Mouse (Mus musculus) hindbrain, embryonic 16.5 days (tissue): ENCODE measurements around the gene Sptbn4. TPM values are rescaled to one million over a fixed set of nuclear protein-coding genes. Genes with fewer than 3 reads are reported as not detected.

Source experiments
- ATAC-seq: fragments of 200-750 bp; cut with Nextera tagmentation; 2 replicates; pipeline ENCODE4 v1.8.0; 2017; ENCODE audit warnings: moderate TSS enrichment, moderate library complexity
- H3K27ac ChIP-seq: fragments of 300-500 bp; sonication (generic); 2 replicates; pipeline ENCODE4 v1.5.1; 2014; ENCODE audit warnings: low read depth, mild to moderate bottlenecking, control low read depth, low read length, moderate library complexity
- H3K27me3 ChIP-seq: fragments of 300-500 bp; sonication (generic); replicated peaks from 2 replicates; pipeline ENCODE4 v1.6.1; 2014; ENCODE audit warnings: low read length; ENCODE audit not compliant: control insufficient read depth, insufficient read depth
- H3K36me3 ChIP-seq: fragments of 300-500 bp; sonication (generic); 2 replicates; pipeline ENCODE4 v1.6.1; 2014; ENCODE audit warnings: mild to moderate bottlenecking, low read length, moderate library complexity, mixed read lengths; ENCODE audit not compliant: control insufficient read depth, insufficient read depth
- H3K4me1 ChIP-seq: fragments of 300-500 bp; sonication (generic); 2 replicates; pipeline ENCODE4 v1.6.1; 2014; ENCODE audit warnings: low read depth, low read length; ENCODE audit not compliant: control insufficient read depth, insufficient read depth
- H3K4me2 ChIP-seq: fragments of 300-500 bp; sonication (generic); 2 replicates; pipeline ENCODE4 v1.6.1; 2014; ENCODE audit warnings: mild to moderate bottlenecking, low read length, control low read depth, moderate library complexity
- H3K4me3 ChIP-seq: fragments of 300-500 bp; sonication (generic); 2 replicates; pipeline ENCODE4 v1.5.1; 2014; ENCODE audit warnings: mild to moderate bottlenecking, low read length, control low read depth, moderate library complexity
- H3K9ac ChIP-seq: fragments of 300-500 bp; sonication (generic); 2 replicates; pipeline ENCODE4 v1.6.1; 2014; ENCODE audit warnings: low read depth, mild to moderate bottlenecking, control low read depth, low read length, moderate library complexity
- H3K9me3 ChIP-seq: fragments of 300-500 bp; sonication (generic); 2 replicates; pipeline ENCODE4 v1.6.1; 2014; ENCODE audit warnings: mild to moderate bottlenecking, low read length, moderate library complexity; ENCODE audit not compliant: control insufficient read depth
- WGBS: fragments of 180-500 bp; shearing (Covaris S2); extraction: QIAGEN DNeasy Blood & Tissue Kit; methylation state at CpG from one replicate; pipeline ENCODE4 v1.1.7; 2014; 5-methylcytosine and 5-hydroxymethylcytosine counted together
- polyA plus RNA-seq: library from polyadenylated mRNA; unstranded; fragments of >200 nt; fragmentation: Nextera tagmentation; extraction: Ambion mirVana; gene quantifications from 2 replicates; pipeline ENCODE4 v1.2.1, GENCODE M21; 2015

Sptbn4 gene
- polyA plus RNA-seq, 1 experiment from 2014 or later, result 3.1 TPM

DNA sequence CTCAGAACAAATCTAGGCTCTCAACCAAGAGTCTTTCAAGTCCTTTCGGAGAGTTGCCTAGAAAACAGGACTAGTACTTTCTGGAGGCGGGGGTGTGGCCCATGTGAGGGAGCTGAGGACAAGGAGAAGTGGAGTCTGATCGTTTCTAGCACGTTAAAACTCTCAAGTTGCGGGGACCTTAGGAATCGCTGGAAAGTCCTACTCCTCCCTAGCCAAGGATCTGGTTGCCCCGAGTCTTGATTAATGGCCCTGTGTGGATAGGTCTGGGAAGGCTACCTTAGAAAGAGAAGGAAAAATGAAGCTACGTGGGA, 116.0 kb downstream of the Sptbn4 start:
- H3K9ac ChIP-seq, result no peak overlapping the region
- H3K27me3 ChIP-seq, result peaks cover 85% of the 10 kb centered on the region
- no peaks in the 10 kb centered on the region for H3K36me3 ChIP-seq
- H3K4me1 ChIP-seq, result peaks cover 34% of the 10 kb centered on the region
- H3K9me3 ChIP-seq, result no peaks in the 10 kb centered on the region
- no peak overlapping the region for H3K27ac ChIP-seq
- H3K4me3 ChIP-seq, result no peak overlapping the region
- peak overlapping the region; percentile 58 for H3K4me2 ChIP-seq
- ATAC-seq, result no peak
- 3% methylated on average over 8 of the region's 8 CpGs for WGBS

DNA sequence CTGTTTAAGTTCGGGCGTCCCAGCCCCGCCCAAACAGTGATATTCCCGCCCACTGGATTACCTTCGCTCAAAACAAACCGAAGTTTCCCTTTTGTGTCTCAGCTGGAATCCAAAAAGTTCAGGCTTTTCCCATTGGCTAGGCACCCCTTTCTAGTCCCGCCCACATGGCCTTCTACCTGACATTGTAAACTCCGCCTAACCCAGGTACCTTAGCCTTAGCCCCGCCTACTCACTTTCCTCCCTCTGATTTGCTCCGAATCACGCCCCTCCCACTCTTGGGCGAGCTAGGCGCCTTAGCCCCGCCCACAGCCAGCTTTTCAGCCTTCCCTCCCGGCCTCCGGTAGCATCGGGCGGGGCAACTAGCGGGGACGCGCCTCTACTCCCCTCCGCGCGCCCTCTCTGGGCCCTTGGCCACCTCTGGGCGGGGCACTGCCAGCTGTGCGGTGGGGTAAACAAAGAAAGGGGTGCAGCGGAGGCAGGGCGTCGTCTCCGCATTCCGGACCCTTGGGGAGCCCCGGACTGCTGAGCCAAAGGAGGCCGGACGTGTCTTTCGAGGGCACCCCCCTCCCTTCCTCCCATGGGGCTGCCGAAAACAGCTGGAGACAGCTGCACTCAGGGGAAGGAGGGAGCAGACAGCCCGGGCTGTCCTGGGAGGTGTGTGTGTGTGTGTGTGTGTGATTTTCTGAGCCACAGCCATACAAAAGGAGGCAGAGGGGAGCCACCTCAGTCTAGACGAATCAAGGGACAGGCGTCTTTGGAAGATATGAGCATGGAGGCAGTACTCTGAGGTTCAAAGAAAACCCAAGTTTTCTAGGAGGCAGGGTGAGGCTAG, 116.6 kb downstream of the Sptbn4 start:
- peaks cover 87% of the 10 kb centered on the region for H3K27me3 ChIP-seq
- H3K27ac ChIP-seq, result no peak overlapping the region
- 0 out of 2 replicates have a peak overlapping the region, but pooled peaks have one; percentile 33 for H3K9ac ChIP-seq
- ATAC-seq, result no peak
- H3K9me3 ChIP-seq, result no peaks in the 10 kb centered on the region
- H3K4me2 ChIP-seq, result peak overlapping the region; percentile 58
- peaks cover 34% of the 10 kb centered on the region for H3K4me1 ChIP-seq
- H3K4me3 ChIP-seq, result peak overlapping the region; percentile 37
- 0% methylated on average over 39 of the region's 39 CpGs for WGBS
- H3K36me3 ChIP-seq, result no peaks in the 10 kb centered on the region

DNA sequence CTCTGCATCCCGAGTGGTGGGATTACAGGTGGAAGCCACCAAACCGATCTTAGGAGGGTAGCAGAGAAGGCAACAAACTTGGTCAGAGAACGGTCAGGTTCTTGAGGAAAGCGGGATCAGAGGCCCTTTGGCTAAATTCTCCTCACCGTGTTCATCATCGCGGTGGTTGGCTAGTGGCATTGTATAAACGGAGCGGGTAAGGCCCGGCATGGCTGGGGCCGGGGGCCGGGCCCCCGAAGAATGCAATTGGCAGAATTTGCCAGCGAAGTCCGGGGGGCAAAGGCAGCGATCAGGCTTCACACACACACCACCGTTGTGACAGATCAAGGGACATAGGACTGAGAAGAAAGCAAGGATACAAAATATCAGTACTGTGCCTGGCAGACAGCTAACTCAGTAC, 117.5 kb downstream of the Sptbn4 start:
- Histone ChIP-seq H3K4me1 (peaks cover 39% of the 10 kb centered on the region), H3K9me3 (no peaks in the 10 kb centered on the region), H3K4me2 (no peak overlapping the region), H3K36me3 (no peaks in the 10 kb centered on the region), H3K27ac (no peak overlapping the region), H3K4me3 (no peak overlapping the region; the same call in 1 of the 2 replicates), H3K9ac (no peak overlapping the region), H3K27me3 (peaks cover 83% of the 10 kb centered on the region)
- WGBS, result 21% methylated on average over 17 of the region's 17 CpGs
- no peak for ATAC-seq

DNA sequence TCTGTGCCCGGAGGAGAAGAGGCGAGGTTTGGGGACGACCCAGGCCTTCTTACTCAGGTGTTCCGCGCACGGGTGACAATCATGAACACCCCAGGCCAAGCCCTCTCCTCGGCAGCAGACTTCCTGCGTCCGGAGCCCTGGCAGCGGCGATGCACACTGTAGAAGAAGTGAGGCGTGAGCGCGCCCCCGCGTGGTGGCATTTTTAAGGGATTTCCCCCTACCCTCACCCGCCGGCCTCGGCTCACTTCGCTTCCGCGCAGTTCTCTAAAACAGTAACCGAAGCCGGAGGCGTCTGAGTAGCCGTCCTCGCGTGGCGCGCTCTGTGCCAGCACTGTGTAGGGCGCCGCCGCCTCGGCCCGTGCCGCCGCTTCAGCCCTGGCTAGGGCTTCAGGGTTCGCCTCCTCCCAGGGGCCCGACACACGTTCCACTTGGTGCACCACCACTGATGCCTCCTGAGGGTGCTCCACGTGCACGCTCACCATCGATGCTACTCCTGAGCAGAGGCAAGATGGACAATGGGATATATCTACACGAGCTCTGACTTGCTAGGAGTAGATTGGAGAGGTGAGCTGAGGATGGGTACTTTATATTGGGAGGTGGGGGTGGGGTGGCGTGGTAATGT, 118.0 kb downstream of the Sptbn4 start:
- 4% methylated on average over 45 of the region's 45 CpGs for WGBS
- H3K4me1 ChIP-seq, result peaks cover 39% of the 10 kb centered on the region
- no peak overlapping the region for H3K27ac ChIP-seq
- peak; percentile 43 for ATAC-seq
- H3K4me2 ChIP-seq, result peak overlapping the region; percentile 33
- H3K27me3 ChIP-seq, result peaks cover 81% of the 10 kb centered on the region
- no peak overlapping the region; the same call in 1 of the 2 replicates for H3K9ac ChIP-seq
- H3K4me3 ChIP-seq, result peak overlapping the region; percentile 12
- no peaks in the 10 kb centered on the region for H3K9me3 ChIP-seq
- H3K36me3 ChIP-seq, result no peaks in the 10 kb centered on the region

DNA sequence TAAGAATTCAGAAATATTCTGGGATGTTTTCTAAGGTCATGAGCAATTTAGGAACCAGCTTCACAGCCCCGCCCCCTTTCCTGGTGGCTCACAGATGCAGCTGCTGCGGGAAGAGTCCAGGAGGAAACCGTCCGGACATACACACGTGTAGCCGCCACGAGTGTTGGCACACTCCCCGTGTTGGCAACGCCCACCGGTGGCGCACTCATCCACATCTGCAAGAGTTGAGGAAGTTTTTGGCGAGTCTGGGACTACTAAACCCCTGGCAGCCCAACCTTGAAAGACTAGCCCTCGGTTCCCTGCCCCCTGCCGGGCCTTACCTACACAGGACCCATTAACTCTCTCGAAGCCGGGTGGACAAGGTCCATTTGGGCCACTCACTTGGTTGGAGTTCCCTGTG, 118.8 kb downstream of the Sptbn4 start:
- Histone ChIP-seq H3K9me3 (no peaks in the 10 kb centered on the region), H3K4me1 (peaks cover 35% of the 10 kb centered on the region), H3K4me3 (no peak overlapping the region), H3K27ac (no peak overlapping the region), H3K36me3 (no peaks in the 10 kb centered on the region), H3K27me3 (peaks cover 74% of the 10 kb centered on the region), H3K9ac (no peak overlapping the region), H3K4me2 (no peak overlapping the region)
- ATAC-seq, result no peak
- 38% methylated on average over 16 of the region's 16 CpGs for WGBS

- ATAC-seq, result no peak
- H3K4me1 ChIP-seq, result peaks cover 30% of the 10 kb centered on the region
- WGBS, result 88% methylated on average over 11 of the region's 11 CpGs
- H3K4me3 ChIP-seq, result no peak overlapping the region
- H3K36me3 ChIP-seq, result no peaks in the 10 kb centered on the region
- H3K9ac ChIP-seq, result no peak overlapping the region
- peaks cover 72% of the 10 kb centered on the region for H3K27me3 ChIP-seq
- H3K9me3 ChIP-seq, result no peaks in the 10 kb centered on the region
- H3K4me2 ChIP-seq, result no peak overlapping the region
- no peak overlapping the region for H3K27ac ChIP-seq
These were observed 119.3 kb downstream of the Sptbn4 start for GRCm38 (mm10) chr7:27328161-27328560.

DNA sequence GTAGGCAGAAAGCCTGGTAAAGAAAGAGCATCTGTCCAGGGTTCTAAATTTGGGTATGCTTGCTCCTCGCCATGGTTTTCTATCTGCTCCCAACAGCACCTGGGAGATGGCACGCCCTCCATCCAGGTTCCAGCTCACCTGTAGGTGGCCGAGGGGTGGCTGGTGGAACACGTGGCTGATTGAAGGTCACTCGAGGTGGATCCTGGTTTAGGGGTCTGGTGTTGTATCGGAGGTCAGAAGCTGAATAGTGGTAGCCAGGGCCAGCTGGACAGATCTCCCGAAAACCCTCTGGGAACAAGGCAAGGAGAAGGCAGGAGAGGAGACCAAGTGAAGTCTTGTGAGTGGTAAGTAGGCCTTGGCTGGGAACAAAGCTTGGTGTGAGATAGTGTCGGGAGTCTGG, 120.0 kb downstream of the Sptbn4 start:
- Histone ChIP-seq H3K36me3 (no peaks in the 10 kb centered on the region), H3K4me1 (peaks cover 24% of the 10 kb centered on the region), H3K9ac (no peak overlapping the region), H3K27me3 (peaks cover 66% of the 10 kb centered on the region), H3K4me2 (no peak overlapping the region), H3K4me3 (no peak overlapping the region), H3K27ac (no peak overlapping the region), H3K9me3 (no peaks in the 10 kb centered on the region)
- ATAC-seq, result no peak
- WGBS, result 94% methylated on average over 8 of the region's 8 CpGs

DNA sequence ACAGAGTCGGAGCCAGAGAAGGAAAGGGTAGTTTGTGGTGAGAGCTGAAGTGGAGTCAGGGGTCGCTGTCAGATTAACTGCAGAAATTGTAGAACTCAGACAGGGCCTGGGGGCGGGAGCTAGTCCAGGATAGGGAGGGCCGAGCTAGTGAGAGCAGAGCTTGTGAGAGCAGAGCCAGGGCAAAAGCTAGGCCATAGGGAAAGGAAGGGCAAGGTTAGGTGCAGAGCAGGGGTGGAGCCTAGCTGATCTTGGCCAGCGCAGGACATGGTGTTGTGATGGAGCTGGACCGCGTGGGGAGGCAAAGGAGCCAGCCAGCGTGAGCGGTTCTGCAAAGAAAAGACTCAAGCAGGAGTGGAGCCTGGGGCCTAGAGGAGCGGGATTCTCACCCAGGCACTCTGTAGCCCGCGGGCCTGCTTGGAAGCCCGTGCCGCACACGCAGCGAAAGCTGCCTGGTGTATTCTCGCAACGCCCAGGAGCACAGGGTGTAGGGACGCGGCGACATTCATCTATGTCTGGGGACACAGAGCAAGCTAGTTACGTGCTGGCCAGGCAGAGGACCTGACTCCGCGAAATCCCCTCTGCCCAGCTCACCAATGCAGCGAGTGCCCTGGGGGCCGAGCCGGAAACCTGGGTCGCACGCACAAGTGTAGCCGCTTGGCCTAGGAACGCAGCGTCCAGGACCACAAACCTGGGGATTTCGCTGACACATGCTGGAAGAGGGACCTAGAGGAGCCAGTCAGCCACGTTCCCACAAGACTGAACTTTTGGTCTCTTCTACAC, 121.2 kb downstream of the Sptbn4 start:
- H3K4me1 ChIP-seq, result peaks cover 22% of the 10 kb centered on the region
- peak overlapping the region; percentile 50 for H3K4me2 ChIP-seq
- no peak for ATAC-seq
- 30% methylated on average over 34 of the region's 34 CpGs for WGBS
- H3K36me3 ChIP-seq, result no peaks in the 10 kb centered on the region
- no peaks in the 10 kb centered on the region for H3K9me3 ChIP-seq
- H3K27me3 ChIP-seq, result peaks cover 57% of the 10 kb centered on the region
- H3K4me3 ChIP-seq, result no peak overlapping the region
- H3K9ac ChIP-seq, result peak overlapping the region; percentile 31; the same call in 1 of the 2 replicates
- no peak overlapping the region for H3K27ac ChIP-seq

DNA sequence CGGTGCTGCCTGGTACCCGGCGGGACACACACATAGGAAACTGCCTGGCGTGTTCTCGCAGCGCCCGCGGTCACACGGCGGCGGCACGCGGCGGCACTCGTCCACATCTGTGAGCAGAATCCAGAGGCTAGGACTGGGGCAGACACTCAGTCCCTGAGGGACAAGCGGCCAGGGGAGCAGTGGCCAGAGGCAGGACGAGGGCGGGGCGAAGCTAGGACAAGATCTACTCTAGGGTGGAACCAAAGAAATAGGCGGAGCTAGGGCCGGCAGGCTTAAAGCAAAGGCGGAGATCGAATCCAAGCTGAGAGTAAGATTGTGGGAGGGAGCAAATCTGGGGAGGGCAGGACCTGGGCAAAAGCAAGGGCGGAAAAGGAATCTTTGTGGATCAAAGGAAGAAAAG, 121.8 kb downstream of the Sptbn4 start:
- H3K4me2 ChIP-seq, result peak overlapping the region; percentile 50
- H3K27ac ChIP-seq, result no peak overlapping the region
- 3% methylated on average over 24 of the region's 24 CpGs for WGBS
- H3K9me3 ChIP-seq, result no peaks in the 10 kb centered on the region
- H3K27me3 ChIP-seq, result peaks cover 52% of the 10 kb centered on the region
- peak overlapping the region; percentile 33 for H3K4me3 ChIP-seq
- ATAC-seq, result peak; percentile 18; the same call in 1 of the 2 replicates
- peaks cover 17% of the 10 kb centered on the region for H3K4me1 ChIP-seq
- H3K9ac ChIP-seq, result peak overlapping the region; percentile 31; the same call in 1 of the 2 replicates
- H3K36me3 ChIP-seq, result no peaks in the 10 kb centered on the region
